Mouse (Mus musculus): ENCODE results near the gene Armcx2.

- no peak for TF ChIP-seq REST (IDR thresholded peaks at IDR 0.05; ENCODE audit: insufficient read depth, insufficient read length)
- no peak for TF ChIP-seq POLR2A (IDR thresholded peaks at IDR 0.05; ENCODE audit: insufficient read length, low read depth)
- no peak for TF ChIP-seq E2F4 (IDR thresholded peaks at IDR 0.05; ENCODE audit: insufficient read depth)
- no peak for TF ChIP-seq TCF12 (IDR thresholded peaks at IDR 0.05; ENCODE audit: insufficient read depth, poor library complexity, severe bottlenecking)
- no peak for TF ChIP-seq POLR2AphosphoS2 (IDR thresholded peaks at IDR 0.05; ENCODE audit: insufficient read length, low read depth)
- no peak for TF ChIP-seq USF1 (IDR thresholded peaks at IDR 0.05; ENCODE audit: low read depth)
- TF ChIP-seq MYOG (IDR thresholded peaks at IDR 0.05; ENCODE audit: control insufficient read depth in 1 of 3, insufficient read depth in 1 of 3, insufficient read length in 2 of 3, low read depth in 2 of 3): no peak
Observed at GRCm38 (mm10) chrX:134830508-134830907, 21.5 kb upstream of the Armcx2 start.
